Mouse (Mus musculus): ENCODE results near the gene Rhox10. TPM values are rescaled to one million over a fixed set of nuclear protein-coding genes. Genes with fewer than 3 reads are reported as not detected.

Rhox10 gene
- polyA plus RNA-seq (2014; fragmentation: Illumina TruSeq; extraction: RNeasy Lipid Tissue Mini Kit (QIAGEN cat#74804); ENCODE audit: low read depth, low replicate concordance): not detected

DNA sequence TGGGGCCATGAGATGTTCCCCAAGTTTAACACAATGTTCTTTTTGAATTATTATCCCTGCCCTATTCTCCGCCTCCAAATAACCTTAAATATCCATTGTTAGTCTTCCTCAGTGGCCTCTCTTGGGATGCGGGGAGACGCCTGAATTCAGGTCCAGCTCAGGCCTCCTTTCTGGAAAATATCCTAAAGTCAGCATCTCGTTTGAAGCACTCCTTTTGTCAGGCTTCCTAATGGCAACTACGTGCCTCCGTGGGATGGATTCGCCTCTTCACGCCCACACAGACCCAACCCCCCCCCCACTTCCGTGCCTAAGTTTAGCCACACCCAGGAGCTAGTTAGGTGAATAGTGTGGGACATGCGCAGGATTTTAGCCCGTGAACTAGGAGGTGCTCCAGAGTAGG lies at the start of gene Rhox10:
TSS of gene Rhox10 (plus strand) at position 301 of the 400 bp plus-strand sequence.

DNA sequence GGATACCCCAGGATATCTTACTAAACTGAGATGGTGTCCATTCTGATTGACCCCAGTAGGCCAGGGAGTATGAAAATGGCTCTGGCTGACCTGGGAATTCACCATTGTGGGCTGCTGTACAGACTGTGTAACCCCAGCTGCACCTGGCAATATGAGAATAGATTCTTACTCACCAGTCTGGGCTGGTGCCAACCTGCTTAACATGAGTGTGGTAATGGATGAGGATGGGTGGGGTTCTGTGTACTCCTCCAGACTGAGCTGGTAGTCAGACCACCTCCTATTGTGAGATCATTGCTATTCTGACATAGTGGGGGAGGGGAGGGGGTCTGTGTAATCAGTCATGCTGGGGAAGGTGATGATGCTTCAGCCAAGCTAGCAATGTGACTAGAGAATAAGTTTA lies 47.7 kb upstream of the Rhox10 start, which contains the start of gene Btg1-ps1:
TSS of gene Btg1-ps1 (minus strand) at position 219 of the 400 bp plus-strand sequence.

DNA sequence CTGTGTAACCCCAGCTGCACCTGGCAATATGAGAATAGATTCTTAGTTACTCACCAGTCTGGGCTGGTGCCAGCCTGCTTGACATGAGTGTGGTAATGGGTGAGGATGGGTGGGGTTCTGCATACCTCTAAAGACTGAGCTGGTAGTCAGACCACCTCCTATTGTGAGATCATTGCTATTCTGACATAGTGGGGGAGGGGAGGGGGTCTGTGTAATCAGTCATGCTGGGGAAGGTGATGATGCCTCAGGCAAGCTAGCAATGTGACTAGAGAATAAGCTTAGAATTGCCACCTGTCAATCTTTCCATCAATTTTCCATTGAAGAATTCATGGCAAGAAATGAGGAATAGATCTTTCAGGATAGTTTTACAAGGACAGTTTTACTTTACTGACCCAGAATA lies 23.3 kb upstream of the Rhox10 start, which contains the start of gene Btg1-ps2:
TSS of gene Btg1-ps2 (minus strand) at position 101 of the 400 bp plus-strand sequence.

DNA sequence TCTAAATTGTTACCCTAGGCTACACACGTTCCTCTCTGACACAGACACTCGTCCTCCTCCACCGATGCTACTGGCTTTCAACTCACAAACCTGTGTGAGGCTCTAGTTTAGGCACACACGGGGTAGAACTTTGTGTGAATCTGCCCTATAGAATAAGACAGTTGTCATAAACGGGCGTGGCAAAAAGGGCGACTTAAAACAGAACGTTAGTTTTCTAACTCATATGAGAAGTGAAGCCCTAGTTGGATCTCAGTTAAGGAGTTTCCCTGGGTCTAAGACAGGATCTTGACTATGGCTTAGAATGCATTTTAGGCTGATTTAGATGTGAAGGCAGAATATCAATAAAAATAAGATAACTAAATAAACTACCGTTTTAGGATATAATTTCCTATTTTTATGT lies 18.8 kb downstream of the Rhox10 start, which contains the start of gene Rhox11:
TSS of gene Rhox11 (minus strand) at position 101 of the 400 bp plus-strand sequence.

DNA sequence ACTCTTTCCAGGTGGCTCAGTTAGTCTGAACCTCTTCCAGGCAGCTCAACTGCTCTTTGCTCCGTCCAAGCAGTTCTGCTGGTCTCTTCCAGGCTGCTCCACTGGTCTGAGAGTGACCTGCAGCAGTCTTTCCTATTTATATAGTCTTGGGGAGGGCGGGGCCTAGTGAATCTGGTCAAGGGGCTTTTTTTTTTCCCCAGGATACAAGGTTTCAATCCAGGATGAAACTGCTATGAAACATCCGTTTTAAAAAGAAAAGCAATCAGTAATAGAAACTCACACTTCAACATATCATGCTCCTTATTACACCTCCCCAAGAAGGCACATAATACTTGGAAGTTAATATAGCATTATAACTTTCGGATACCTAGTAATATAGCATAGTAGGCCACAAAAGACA lies 44.5 kb downstream of the Rhox10 start, which contains the start of gene Rhox12:
TSS of gene Rhox12 (minus strand) at position 101 of the 400 bp plus-strand sequence.

DNA sequence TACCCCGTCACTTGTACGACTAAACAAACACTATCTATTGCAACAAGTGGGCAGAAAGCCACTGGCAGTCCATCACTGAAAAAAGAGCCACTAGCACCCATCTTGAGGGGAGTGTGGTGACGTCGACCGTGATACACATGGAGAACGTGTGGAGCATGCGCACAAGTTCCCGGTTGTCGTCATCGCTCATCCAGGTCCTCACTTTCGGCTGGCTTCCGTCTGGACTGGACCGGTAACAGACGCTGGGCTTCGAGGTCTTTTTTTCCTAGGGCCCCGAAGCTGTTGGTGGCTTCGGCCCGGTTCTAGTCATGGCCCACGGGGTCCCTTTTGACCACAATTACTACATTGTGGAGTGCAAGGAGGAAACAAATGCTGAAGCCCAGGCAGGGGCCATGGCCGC lies 54.7 kb downstream of the Rhox10 start, which contains the start of gene Rhox13:
TSS of gene Rhox13 (plus strand) at position 238 of the 400 bp plus-strand sequence.

Other genes with a start within 250 kb of the Rhox10 start
- gene Rhox6, start 239.6 kb upstream of the Rhox10 start, polyA plus RNA-seq (2014; fragmentation: Illumina TruSeq; extraction: RNeasy Lipid Tissue Mini Kit (QIAGEN cat#74804); ENCODE audit: low read depth, low replicate concordance): not detected
- gene Rhox7a, start 234.8 kb upstream of the Rhox10 start, polyA plus RNA-seq (2014; fragmentation: Illumina TruSeq; extraction: RNeasy Lipid Tissue Mini Kit (QIAGEN cat#74804); ENCODE audit: low read depth, low replicate concordance): not detected
- gene Rhox8, start 187.5 kb upstream of the Rhox10 start, polyA plus RNA-seq (2014; fragmentation: Illumina TruSeq; extraction: RNeasy Lipid Tissue Mini Kit (QIAGEN cat#74804); ENCODE audit: low read depth, low replicate concordance): 0.96 TPM
- not detected for gene Rhox7b, start 169.2 kb upstream of the Rhox10 start, polyA plus RNA-seq (2014; fragmentation: Illumina TruSeq; extraction: RNeasy Lipid Tissue Mini Kit (QIAGEN cat#74804); ENCODE audit: low read depth, low replicate concordance)
- not detected for gene Rhox9, start 164.7 kb upstream of the Rhox10 start, polyA plus RNA-seq (2014; fragmentation: Illumina TruSeq; extraction: RNeasy Lipid Tissue Mini Kit (QIAGEN cat#74804); ENCODE audit: low read depth, low replicate concordance)
- gene Btg1-ps1, start 47.7 kb upstream of the Rhox10 start, polyA plus RNA-seq (2014; fragmentation: Illumina TruSeq; extraction: RNeasy Lipid Tissue Mini Kit (QIAGEN cat#74804); ENCODE audit: low read depth, low replicate concordance): not detected
- not detected for gene Btg1-ps2, start 23.4 kb upstream of the Rhox10 start, polyA plus RNA-seq (2014; fragmentation: Illumina TruSeq; extraction: RNeasy Lipid Tissue Mini Kit (QIAGEN cat#74804); ENCODE audit: low read depth, low replicate concordance)
- gene Rhox11, start 18.7 kb downstream of the Rhox10 start, polyA plus RNA-seq (2014; fragmentation: Illumina TruSeq; extraction: RNeasy Lipid Tissue Mini Kit (QIAGEN cat#74804); ENCODE audit: low read depth, low replicate concordance): not detected
- not detected for gene Rhox12, start 44.4 kb downstream of the Rhox10 start, polyA plus RNA-seq (2014; fragmentation: Illumina TruSeq; extraction: RNeasy Lipid Tissue Mini Kit (QIAGEN cat#74804); ENCODE audit: low read depth, low replicate concordance)
- not detected for gene Rhox13, start 54.7 kb downstream of the Rhox10 start, polyA plus RNA-seq (2014; fragmentation: Illumina TruSeq; extraction: RNeasy Lipid Tissue Mini Kit (QIAGEN cat#74804); ENCODE audit: low read depth, low replicate concordance)
- gene Zbtb33, start 123.3 kb downstream of the Rhox10 start, polyA plus RNA-seq (2014; fragmentation: Illumina TruSeq; extraction: RNeasy Lipid Tissue Mini Kit (QIAGEN cat#74804); ENCODE audit: low read depth, low replicate concordance): 12.4 TPM
- 3.6 TPM for gene Tmem255a, start 186.0 kb downstream of the Rhox10 start, polyA plus RNA-seq (2014; fragmentation: Illumina TruSeq; extraction: RNeasy Lipid Tissue Mini Kit (QIAGEN cat#74804); ENCODE audit: low read depth, low replicate concordance)
- gene Atp1b4, start 249.7 kb downstream of the Rhox10 start, polyA plus RNA-seq (2014; fragmentation: Illumina TruSeq; extraction: RNeasy Lipid Tissue Mini Kit (QIAGEN cat#74804); ENCODE audit: low read depth, low replicate concordance): not detected

All from adipose tissue, adult 10 weeks (tissue).